Mouse (Mus musculus) thymus, postnatal 10 days (tissue): ENCODE results near the gene Gm10644.

Source experiments
- DNase-seq, 2 experiments: peaks; one replicate each; pipeline ENCODE4 v3.0.0; 2021; ENCODE audit warnings: low spot score in 2 of 2

Gene Gm10644

DNA sequence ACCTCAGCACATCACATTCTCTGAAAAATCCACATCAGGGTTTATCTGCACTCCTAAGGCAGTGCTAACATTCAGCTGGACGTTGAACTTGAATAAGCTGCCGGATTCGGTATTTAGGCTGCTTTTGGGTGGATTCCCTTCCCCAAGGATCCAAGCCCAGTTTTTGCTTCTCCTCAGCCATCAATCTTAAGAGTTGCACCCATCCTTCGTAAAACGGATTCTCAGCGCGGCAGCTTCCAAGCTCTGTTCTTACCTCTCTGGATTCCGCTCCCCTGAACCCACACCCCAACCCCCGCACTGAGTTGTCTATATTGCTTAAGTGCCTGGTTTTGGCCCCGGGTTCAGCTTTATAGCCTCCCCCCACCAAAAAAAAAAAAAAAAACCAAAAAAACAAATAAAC lies 56.5 kb downstream of the Gm10644 start:
- peak in 1 of 2 experiments; percentile 16 for DNase-seq

DNA sequence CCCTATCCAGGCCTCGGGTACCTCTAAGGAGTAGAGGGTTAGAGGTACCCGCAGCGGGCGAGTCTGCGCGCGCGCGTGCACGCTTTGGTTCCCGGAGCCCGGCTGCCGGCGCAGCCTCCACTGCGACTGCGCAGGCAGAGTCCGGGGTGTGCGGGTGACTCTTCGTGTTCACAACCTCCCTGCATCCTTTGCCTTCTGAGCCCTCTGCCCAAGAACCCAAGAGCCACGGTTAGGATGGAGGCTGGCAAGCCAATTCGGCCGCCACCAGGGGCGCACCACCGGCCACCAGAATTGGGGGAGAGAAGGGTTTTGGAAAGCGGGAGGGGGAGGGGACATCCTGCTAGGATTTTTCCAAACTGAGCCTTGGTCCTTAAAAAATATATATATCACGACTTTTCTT lies 57.8 kb downstream of the Gm10644 start:
- DNase-seq: peak; percentile 29 to 50

DNA sequence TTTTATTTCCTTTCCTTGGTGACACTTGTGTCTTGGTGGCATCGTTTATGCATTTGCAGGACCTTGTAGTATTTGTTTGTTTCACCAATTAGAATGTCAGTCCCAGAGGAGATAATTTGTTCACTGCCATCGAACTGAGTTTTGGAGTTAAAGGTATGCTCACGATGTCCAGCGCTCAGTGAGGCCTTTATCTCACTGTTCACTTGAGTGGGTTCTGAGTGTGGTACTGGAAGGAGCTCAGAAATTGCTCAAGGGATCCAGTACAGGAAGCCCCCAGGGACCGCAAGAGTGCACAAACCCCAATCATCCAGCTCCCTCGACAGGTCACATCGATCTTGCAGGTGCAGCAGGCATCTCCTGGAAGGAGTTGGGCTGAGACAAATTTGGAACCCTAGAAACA lies 58.5 kb downstream of the Gm10644 start:
- DNase-seq: no peak

DNA sequence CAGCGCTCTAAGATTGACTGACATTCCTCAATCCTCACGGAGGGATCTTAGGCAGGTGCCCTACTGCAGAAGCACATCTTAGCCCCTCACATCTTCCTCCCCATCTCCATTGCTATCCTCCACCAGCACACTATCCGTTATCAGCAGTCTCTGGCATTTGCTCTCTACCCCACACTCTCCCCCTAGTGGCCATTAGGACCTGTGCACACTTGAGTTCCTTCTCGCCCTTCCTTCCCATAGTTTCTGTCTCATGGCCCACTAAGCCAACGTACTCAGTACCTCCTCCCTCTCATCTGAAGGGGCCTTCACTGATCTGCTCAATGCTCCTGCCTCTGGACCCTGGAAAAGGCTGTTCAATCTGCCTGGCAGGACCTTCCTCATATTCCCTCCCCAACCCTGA lies 59.1 kb downstream of the Gm10644 start:
- DNase-seq: peak in 1 of 2 experiments; percentile 46

DNA sequence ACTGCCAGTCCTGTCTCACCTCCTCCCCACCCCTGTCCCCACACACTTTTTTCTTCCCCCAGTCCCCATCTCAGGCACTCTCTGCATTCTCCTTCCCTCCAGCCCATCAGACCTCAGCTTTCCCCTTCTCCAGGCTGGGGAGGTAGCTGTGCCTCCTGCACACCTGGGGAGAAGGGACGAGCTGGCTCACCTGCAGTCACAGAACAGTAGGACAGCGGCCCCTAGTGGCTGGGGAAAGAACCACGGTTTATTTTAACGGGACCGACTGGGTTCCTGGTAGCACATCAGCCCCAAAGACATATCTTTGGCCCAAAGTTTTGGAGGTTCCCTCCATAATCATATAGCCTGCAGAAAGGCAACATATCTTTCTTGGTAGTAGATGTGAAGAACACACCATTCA lies 61.1 kb downstream of the Gm10644 start:
- peak; percentile 46 to 85 for DNase-seq

DNA sequence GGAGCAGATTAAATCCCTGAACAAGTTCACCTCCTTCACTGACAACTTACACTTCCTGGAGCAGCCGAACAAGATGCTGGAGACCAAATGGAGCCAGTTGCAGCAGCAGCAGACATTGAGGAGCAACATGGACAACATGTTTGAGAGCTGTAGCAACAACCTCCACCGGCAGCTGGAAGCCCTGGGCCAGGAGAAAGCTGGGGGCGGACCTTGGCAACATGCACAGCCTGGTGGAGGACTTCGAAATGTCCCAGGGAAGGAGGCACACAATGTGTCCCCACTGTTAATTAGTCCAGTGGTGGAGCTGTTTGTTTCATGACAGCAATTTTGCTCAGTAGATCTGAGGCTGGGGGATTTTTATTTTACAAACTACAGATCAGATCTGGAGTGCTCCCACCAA lies 62.9 kb downstream of the Gm10644 start:
- DNase-seq: no peak

DNA sequence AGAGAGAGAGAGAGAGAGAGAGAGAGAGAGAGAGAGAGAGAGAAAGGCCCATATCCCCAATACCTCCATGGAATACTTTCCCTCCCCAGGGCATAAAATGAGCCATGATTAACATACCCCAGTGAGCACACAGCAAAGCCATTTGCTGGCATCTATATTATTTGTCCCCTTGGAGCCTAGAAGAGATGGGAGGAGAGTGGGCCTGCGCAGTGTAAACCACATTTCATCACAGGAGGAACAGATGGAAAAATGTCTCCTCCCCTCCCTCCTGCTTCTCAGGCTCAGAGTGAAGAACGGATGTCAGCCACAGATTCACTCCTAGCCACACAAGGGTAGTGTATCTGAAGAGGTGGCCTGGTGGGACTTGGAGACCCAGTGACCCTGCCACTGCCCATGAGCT lies 66.6 kb downstream of the Gm10644 start:
- no peak for DNase-seq
